Mouse (Mus musculus) heart, postnatal 0 days (tissue): ENCODE data around the gene Hnrnpa2b1.

Experiments
- CTCF ChIP-seq: IDR thresholded peaks from 2 replicates; pipeline ENCODE4 v1.5.1; 2016; ENCODE audit warnings: antibody characterized with exemption, control low read depth, low read depth
- EP300 ChIP-seq: IDR thresholded peaks from 2 replicates; pipeline ENCODE4 v1.6.1; 2016; ENCODE audit warnings: antibody characterized with exemption, low read depth

GRCm38 (mm10) chr6:51507556-51507955 is 37.9 kb upstream of the Hnrnpa2b1 start:
- TF ChIP-seq CTCF, result no peak
- TF ChIP-seq EP300, result no peak
